Mouse (Mus musculus): ENCODE results near the gene Ccdc36. TPM values are rescaled to one million over a fixed set of nuclear protein-coding genes. Genes with fewer than 3 reads are reported as not detected.

The Ccdc36 gene
- total RNA-seq (2021): under 1 TPM; 0.21 to 0.25 TPM
- long read RNA-seq, experiment 1: 0 reads
- long read RNA-seq, experiment 2: 0 reads

GRCm38 (mm10) chr9:108428384-108428783 lies at the start of gene Ccdc36:
Ccdc36 (minus strand) TSS chr9:108428484.
- DNase-seq (ENCODE audit: low spot score in 2 of 2): no peak

- no peak for DNase-seq (ENCODE audit: low spot score in 2 of 2)
Measured at GRCm38 (mm10) chr9:108474528-108474927, 46.2 kb upstream of the Ccdc36 start.

GRCm38 (mm10) chr9:108469845-108470244 lies 41.6 kb upstream of the Ccdc36 start:
- no peak for DNase-seq (ENCODE audit: low spot score in 2 of 2)

GRCm38 (mm10) chr9:108469430-108469829 lies 41.1 kb upstream of the Ccdc36 start:
- no peak for DNase-seq (ENCODE audit: low spot score in 2 of 2)

- no peak for DNase-seq (ENCODE audit: low spot score in 2 of 2)
Measured at GRCm38 (mm10) chr9:108466219-108466618, 37.9 kb upstream of the Ccdc36 start.

- DNase-seq (ENCODE audit: low spot score in 2 of 2): no peak
Measured at GRCm38 (mm10) chr9:108463713-108464112, 35.4 kb upstream of the Ccdc36 start.

GRCm38 (mm10) chr9:108462192-108462591 lies 33.9 kb upstream of the Ccdc36 start:
- DNase-seq (ENCODE audit: low spot score in 2 of 2): no peak

GRCm38 (mm10) chr9:108461675-108462074 lies 33.4 kb upstream of the Ccdc36 start:
- DNase-seq (ENCODE audit: low spot score in 2 of 2): no peak

GRCm38 (mm10) chr9:108461181-108461631 lies 32.9 kb upstream of the Ccdc36 start, which contains the start of gene Klhdc8b:
Klhdc8b (minus strand) TSS chr9:108461581.
- no peak for DNase-seq (ENCODE audit: low spot score in 2 of 2)

GRCm38 (mm10) chr9:108460319-108461178 lies 32.3 kb upstream of the Ccdc36 start, which contains the start of gene Ccdc71:
Ccdc71 (plus strand) TSS chr9:108460527.
- DNase-seq (ENCODE audit: low spot score in 2 of 2): peak; percentile 77 to 83

- DNase-seq (ENCODE audit: low spot score in 2 of 2): no peak
Measured at GRCm38 (mm10) chr9:108459939-108460318, 31.6 kb upstream of the Ccdc36 start.

- DNase-seq (ENCODE audit: low spot score in 2 of 2): no peak
Measured at GRCm38 (mm10) chr9:108456953-108457352, 28.7 kb upstream of the Ccdc36 start.

- no peak for DNase-seq (ENCODE audit: low spot score in 2 of 2)
Measured at GRCm38 (mm10) chr9:108455747-108456571, 27.7 kb upstream of the Ccdc36 start.

- DNase-seq (ENCODE audit: low spot score in 2 of 2): no peak
Measured at GRCm38 (mm10) chr9:108454429-108454828, 26.1 kb upstream of the Ccdc36 start.

GRCm38 (mm10) chr9:108453458-108453857 lies 25.2 kb upstream of the Ccdc36 start:
- no peak for DNase-seq (ENCODE audit: low spot score in 2 of 2)

GRCm38 (mm10) chr9:108452911-108453310 lies 24.6 kb upstream of the Ccdc36 start:
- DNase-seq (ENCODE audit: low spot score in 2 of 2): no peak

- peak; percentile 87 to 92 for DNase-seq (ENCODE audit: low spot score in 2 of 2)
Measured at GRCm38 (mm10) chr9:108452291-108452906, 24.1 kb upstream of the Ccdc36 start.

- no peak for DNase-seq (ENCODE audit: low spot score in 2 of 2)
Measured at GRCm38 (mm10) chr9:108451519-108452160, 23.4 kb upstream of the Ccdc36 start.

- DNase-seq (ENCODE audit: low spot score in 2 of 2): no peak
Measured at GRCm38 (mm10) chr9:108451170-108451493, 22.8 kb upstream of the Ccdc36 start.

GRCm38 (mm10) chr9:108450292-108451169 lies 22.2 kb upstream of the Ccdc36 start:
- no peak for DNase-seq (ENCODE audit: low spot score in 2 of 2)

Measured in gastrocnemius, postnatal 4 days (tissue).